Mouse (Mus musculus) splenic B cell, adult 2 months (primary cell): ENCODE results near the gene Txnip.
A peak's percentile ranks its signal among the peaks of the same experiment; 100 is the strongest.
"Not testable (repeated sequence)": the region's sequence is repeated elsewhere in the genome, so short reads cannot be mapped to it uniquely, and the experiment has no call there.

Source experiments
- DNase-seq: peaks from one replicate; pipeline ENCODE4 v3.0.0-alpha.2; 2011; ENCODE audit warnings: low read depth, low spot score
- H3K27me3 ChIP-seq: 2 replicates; pipeline ENCODE4 v1.6.1; 2012; ENCODE audit warnings: mild to moderate bottlenecking, low read length, moderate library complexity, mixed read lengths; ENCODE audit not compliant: control insufficient read depth, poor library complexity, insufficient read depth, severe bottlenecking
- H3K36me3 ChIP-seq: 2 replicates; pipeline ENCODE4 v1.6.1; 2012; ENCODE audit warnings: mild to moderate bottlenecking, low read length, moderate library complexity, mixed read lengths; ENCODE audit not compliant: control insufficient read depth, poor library complexity, insufficient read depth, severe bottlenecking

Gene Txnip

GRCm38 (mm10) chr3:96557694-96558093 lies at the start of gene Txnip:
TSS of gene Txnip (plus strand) at chr3:96557957.
- H3K27me3 ChIP-seq, result no peaks in the 10 kb centered on the region
- peak; percentile 99 for DNase-seq
- H3K36me3 ChIP-seq, result peaks cover 22% of the 10 kb centered on the region

- not testable (repeated sequence) for H3K27me3 ChIP-seq, H3K36me3 ChIP-seq, DNase-seq
Observed at GRCm38 (mm10) chr3:96507966-96508365, 49.8 kb upstream of the Txnip start.

- Histone ChIP-seq H3K27me3 (no peaks in the 10 kb centered on the region), H3K36me3 (no peaks in the 10 kb centered on the region)
- no peak for DNase-seq
Observed at GRCm38 (mm10) chr3:96520171-96520570, 37.6 kb upstream of the Txnip start.

- H3K27me3 ChIP-seq, result no peaks in the 10 kb centered on the region
- peak; percentile 63 for DNase-seq
- H3K36me3 ChIP-seq, result no peaks in the 10 kb centered on the region
Observed at GRCm38 (mm10) chr3:96522149-96522548, 35.6 kb upstream of the Txnip start.

- no peak for DNase-seq
- Histone ChIP-seq H3K27me3 (peaks cover 2% of the 10 kb centered on the region), H3K36me3 (no peaks in the 10 kb centered on the region)
Observed at GRCm38 (mm10) chr3:96524028-96524810, 33.5 kb upstream of the Txnip start.

GRCm38 (mm10) chr3:96524914-96525313 lies 32.8 kb upstream of the Txnip start, which contains the start of gene Hfe2:
TSS of gene Hfe2 (plus strand) at chr3:96525172.
- Histone ChIP-seq H3K27me3 (peaks cover 3% of the 10 kb centered on the region), H3K36me3 (no peaks in the 10 kb centered on the region)
- no peak for DNase-seq

GRCm38 (mm10) chr3:96526013-96526762 lies 31.6 kb upstream of the Txnip start:
- H3K27me3 ChIP-seq, result peaks cover 3% of the 10 kb centered on the region
- no peak for DNase-seq
- H3K36me3 ChIP-seq, result no peaks in the 10 kb centered on the region

- Histone ChIP-seq H3K36me3 (no peaks in the 10 kb centered on the region), H3K27me3 (peaks cover 3% of the 10 kb centered on the region)
- no peak for DNase-seq
Observed at GRCm38 (mm10) chr3:96526864-96527542, 30.8 kb upstream of the Txnip start.

GRCm38 (mm10) chr3:96528506-96528905 lies 29.3 kb upstream of the Txnip start:
- DNase-seq, result no peak
- peaks cover 3% of the 10 kb centered on the region for H3K27me3 ChIP-seq
- H3K36me3 ChIP-seq, result no peaks in the 10 kb centered on the region

- no peak for DNase-seq
- no peaks in the 10 kb centered on the region for H3K36me3 ChIP-seq
- peaks cover 3% of the 10 kb centered on the region for H3K27me3 ChIP-seq
Observed at GRCm38 (mm10) chr3:96532050-96532449, 25.7 kb upstream of the Txnip start.

GRCm38 (mm10) chr3:96534300-96534699 lies 23.5 kb upstream of the Txnip start:
- peaks cover under 1% of the 10 kb centered on the region; the same call in 1 of the 2 replicates for H3K27me3 ChIP-seq
- DNase-seq, result no peak

GRCm38 (mm10) chr3:96539316-96539715 lies 18.4 kb upstream of the Txnip start:
- no peaks in the 10 kb centered on the region for H3K36me3 ChIP-seq
- no peaks in the 10 kb centered on the region; the same call in 1 of the 2 replicates for H3K27me3 ChIP-seq
- no peak for DNase-seq

More at GRCm38 (mm10) chr3:96534300-96534699, 23.5 kb upstream of the Txnip start:
- no peaks in the 10 kb centered on the region for H3K36me3 ChIP-seq

- no peak for DNase-seq
- no peaks in the 10 kb centered on the region; the same call in 1 of the 2 replicates for H3K27me3 ChIP-seq
Observed at GRCm38 (mm10) chr3:96540740-96541139, 17.0 kb upstream of the Txnip start.

GRCm38 (mm10) chr3:96541328-96542078 lies 16.3 kb upstream of the Txnip start:
- Histone ChIP-seq H3K27me3 (no peaks in the 10 kb centered on the region; the same call in 1 of the 2 replicates), H3K36me3 (no peaks in the 10 kb centered on the region)
- DNase-seq, result peak; percentile 57

More at GRCm38 (mm10) chr3:96540740-96541139, 17.0 kb upstream of the Txnip start:
- no peaks in the 10 kb centered on the region for H3K36me3 ChIP-seq
